Mouse (Mus musculus) frontal cortex, postnatal 36 days (tissue): ENCODE data around the gene Grwd1.

Experiments used
- DNase-seq, 2 experiments: peaks; one replicate each; pipeline ENCODE4 v3.0.0; 2022; ENCODE audit warnings: low spot score in 2 of 2

Gene Grwd1

GRCm38 (mm10) chr7:45800001-45800400, 30.7 kb downstream of the Grwd1 start:
- DNase-seq = no peak

DNA sequence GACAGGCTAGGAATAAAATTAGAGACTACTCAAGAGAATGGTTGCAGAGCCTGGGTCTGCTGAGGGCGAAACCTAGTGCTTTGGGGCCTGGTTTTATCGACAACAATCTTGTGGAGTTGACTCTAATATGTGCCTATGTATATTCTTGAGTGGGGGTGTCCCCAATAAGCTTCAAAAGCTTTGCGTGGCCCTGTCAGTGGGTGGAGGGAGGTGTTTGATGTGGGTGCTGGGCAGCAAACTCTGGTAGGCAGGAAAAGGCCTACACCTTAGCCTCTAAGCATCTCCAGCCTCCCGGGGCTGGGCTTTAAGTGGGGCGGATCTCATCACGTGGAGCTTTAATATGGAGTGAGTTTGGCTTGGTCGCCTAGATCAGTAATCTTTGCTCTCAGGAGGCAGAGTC, 31.8 kb downstream of the Grwd1 start:
- DNase-seq = no peak

GRCm38 (mm10) chr7:45798511-45798836, 32.3 kb downstream of the Grwd1 start:
- no peak for DNase-seq

- DNase-seq = no peak
Measured at GRCm38 (mm10) chr7:45797661-45798510, 32.9 kb downstream of the Grwd1 start.

GRCm38 (mm10) chr7:45796950-45797349, 33.8 kb downstream of the Grwd1 start:
- no peak for DNase-seq

- no peak for DNase-seq
Measured at GRCm38 (mm10) chr7:45794971-45795370, 35.8 kb downstream of the Grwd1 start.

DNA sequence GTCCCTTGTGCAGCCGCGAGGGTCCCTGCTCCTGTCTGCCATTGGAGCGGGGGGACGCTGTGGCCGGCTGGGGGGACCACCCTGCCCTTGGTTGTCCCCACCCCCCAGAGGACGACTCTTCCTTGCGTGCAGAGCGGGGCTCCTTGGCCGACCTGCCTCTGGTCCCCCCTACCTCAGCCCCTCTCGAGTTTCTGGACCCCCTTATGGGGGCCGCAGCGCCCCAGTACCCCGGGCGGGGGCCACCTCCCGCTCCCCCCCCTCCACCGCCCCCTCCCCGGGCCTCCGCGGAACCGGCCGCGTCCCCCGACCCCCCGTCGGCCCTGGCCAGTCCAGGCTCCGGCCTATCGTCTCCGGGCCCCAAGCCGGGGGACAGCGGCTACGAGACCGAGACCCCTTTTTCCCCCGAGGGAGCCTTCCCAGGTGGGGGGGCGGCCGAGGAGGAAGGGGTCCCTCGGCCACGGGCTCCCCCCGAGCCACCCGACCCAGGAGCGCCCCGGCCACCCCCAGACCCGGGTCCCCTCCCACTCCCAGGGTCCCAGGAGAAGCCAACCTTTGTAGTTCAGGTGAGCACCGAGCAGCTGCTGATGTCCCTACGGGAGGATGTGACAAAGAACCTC, 36.7 kb downstream of the Grwd1 start:
- no peak for DNase-seq

DNA sequence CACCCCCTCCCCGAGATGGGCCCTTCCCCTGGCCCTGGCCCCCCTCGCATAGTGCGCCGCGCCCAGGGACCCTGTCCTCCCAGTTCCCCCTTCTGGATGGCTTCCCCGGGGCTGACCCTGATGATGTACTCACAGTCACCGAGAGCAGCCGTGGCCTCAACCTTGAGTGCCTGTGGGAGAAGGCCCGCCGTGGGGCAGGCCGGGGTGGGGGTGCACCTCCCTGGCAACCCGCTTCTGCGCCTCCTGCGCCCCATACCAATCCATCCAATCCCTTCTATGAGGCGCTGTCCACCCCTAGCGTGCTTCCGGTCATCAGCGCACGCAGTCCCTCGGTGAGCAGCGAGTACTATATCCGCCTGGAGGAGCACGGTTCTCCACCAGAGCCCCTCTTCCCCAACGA, 37.5 kb downstream of the Grwd1 start:
- DNase-seq = no peak

DNA sequence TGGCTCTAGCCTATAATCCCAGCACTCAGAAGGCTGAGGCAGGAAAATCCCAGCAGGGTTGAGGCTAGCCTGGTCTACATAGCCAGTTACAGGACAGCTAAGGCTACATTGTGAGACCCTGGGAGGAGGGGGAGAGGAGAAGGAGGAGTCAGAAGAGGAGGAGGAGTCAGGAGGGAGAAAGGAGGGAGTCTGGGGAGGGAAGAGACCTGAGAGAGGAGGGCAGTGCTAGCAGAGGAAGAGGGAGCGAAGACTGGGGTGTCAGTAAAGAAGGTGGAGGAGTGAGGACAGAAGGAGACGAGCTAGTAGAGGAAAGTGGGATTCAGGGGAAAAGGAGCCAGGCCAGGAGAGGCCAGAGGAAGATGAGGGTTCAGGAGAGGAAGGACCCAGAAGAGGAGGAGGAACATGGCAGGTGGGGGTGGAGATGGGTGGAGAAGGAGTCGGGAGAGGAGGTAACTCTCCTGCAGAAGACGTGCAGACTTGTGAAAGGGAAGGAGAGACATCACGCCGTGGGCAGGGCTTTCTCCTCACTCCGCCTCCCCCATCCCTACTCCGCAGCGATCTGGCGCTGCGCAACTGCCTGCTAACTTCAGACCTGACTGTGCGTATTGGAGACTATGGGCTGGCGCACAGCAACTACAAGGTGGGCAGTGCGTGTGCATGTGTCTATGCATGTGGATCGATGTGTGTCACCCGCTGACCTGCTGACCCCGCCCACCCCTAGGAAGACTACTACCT, 38.8 kb downstream of the Grwd1 start:
- peak in 1 of 2 experiments; percentile 56 for DNase-seq

DNA sequence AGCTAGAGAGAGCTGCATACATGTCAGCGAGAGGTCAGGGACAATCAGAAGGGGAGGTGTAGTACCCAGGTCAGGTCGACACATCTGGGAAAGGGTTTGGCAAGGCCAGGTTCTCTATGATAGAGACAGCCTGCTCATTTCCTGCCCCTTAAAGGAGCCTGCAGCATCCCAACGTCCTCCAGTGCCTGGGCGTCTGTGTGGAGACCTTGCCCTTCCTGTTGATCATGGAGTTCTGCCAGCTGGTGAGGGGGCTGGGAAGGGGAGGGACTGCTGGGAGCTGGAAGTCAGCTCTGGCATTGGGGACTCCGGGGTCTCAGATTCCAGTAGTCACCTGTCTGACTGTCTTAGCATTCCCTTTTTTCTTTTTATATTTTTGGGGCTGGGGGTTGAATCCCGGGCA, 40.0 kb downstream of the Grwd1 start:
- DNase-seq = no peak

DNA sequence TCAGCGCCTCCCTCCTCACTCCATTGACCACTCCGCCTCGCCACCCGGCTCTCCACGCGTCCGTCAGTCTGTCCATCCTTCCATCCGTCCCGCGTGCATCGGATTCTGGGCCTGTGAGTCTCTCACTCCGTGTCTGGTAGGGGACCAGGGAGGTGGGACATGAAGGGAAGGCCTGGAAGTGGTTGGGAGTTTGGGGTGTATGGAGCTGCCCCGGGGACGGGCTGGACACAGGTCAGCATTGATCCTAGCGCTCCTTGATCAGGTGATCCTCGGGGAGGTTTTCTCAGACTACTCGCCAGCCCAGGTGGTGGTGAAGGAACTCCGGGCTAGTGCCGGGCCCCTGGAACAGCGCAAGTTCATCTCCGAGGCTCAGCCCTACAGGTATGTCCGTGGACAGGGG, 43.1 kb downstream of the Grwd1 start:
- DNase-seq = no peak

DNA sequence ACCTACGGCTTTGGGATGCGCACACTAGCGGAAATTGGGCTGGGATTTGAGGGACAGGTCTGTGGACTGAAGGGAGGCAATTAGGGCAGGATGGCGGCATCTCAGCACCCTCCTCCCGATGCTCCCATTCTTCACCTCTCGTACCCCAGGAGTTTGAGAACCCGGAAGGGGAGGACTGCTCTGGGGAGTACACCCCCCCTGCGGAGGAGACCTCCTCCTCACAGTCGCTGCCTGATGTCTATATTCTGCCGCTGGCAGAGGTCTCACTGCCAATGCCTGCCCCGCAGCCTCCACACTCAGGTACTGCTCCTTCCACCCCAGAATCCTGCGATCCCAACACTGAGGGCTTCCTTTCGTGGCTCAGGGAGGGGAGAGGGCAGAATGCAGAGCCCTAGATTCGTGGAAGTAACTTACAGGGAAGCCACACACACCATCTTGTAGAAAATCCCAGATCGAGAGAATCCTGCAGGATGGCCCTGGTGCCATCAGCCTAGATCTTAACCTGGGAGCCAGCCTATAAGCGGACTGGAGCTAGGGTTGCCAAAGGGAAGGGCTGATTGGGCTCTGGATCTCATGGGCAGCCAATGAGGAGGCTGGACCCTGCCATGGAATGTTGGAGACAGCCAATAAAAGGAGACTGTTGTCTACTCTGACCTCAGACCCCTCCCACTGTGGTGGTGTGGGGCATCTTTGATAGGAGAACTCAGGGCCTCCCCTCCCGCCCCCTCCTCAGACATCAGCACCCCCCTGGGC, 43.9 kb downstream of the Grwd1 start:
- DNase-seq = peak in 1 of 2 experiments; percentile 71

GRCm38 (mm10) chr7:45786136-45786578, 44.6 kb downstream of the Grwd1 start:
- DNase-seq = peak in 1 of 2 experiments; percentile 18

GRCm38 (mm10) chr7:45785388-45786135, 45.2 kb downstream of the Grwd1 start:
- DNase-seq = no peak

- peak; percentile 88 to 93 for DNase-seq
Measured at GRCm38 (mm10) chr7:45784524-45785372, 46.0 kb downstream of the Grwd1 start, which contains the start of gene Sult2b1. Gene Sult2b1, minus strand, starts transcription at chr7:45784669.

GRCm38 (mm10) chr7:45783511-45784091, 47.1 kb downstream of the Grwd1 start, which contains the start of gene Lmtk3:
Gene Lmtk3, plus strand, starts transcription at chr7:45783738.
- DNase-seq = peak; percentile 83 to 86

GRCm38 (mm10) chr7:45782271-45782670, 48.5 kb downstream of the Grwd1 start:
- no peak for DNase-seq

DNA sequence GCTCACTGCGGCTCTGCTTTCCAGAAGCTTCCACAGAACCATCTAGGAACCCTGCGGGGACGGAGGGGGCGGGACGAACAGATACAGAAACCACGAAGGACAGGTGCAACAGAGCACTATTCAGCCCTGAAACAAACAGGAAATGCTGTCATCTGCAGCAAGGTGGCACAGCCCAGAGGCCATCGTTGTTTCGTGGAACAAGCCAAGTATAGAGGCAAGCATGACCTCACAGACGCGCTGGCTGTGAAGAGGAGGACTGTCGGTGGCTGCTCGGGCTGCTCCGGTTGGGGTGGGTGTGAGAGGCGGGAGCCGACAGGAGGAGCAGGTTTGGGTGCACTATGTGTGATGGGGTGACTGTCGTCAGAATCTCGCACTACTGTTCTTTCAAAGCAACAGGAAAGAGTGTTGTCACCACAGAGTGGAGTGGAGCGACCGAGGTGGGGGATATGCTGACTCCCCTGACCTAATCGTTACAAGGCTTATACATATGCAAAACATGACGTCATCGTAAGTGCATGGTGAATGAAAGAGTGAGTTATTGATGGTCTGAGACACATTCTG, 51.6 kb downstream of the Grwd1 start:
- DNase-seq = no peak

DNA sequence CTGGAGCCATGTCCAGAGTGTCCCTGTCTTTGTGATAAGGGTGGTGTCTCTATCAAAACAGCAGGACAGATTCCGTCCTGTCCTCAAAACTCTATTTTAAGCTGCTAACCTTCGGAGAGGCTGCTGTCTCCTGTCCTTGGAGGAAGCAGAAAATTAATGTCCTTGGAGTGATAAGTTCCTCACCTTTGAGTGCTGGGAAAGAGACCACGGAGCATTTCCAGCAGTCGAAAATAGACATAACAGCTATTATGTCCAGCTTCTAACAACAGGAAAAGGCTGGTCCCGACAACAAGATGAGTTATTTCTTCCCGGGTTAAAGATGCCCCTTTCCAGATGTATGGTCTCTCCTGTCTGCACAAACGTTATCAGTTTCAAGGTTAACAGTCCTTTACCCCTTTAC, 55.5 kb downstream of the Grwd1 start:
- no peak for DNase-seq
